Mouse (Mus musculus) megakaryocyte progenitor cell, adult 5-6 weeks (primary cell): ENCODE measurements at regions not wholly inside any gene's neighbourhood (a gene's known extent, or its start where the extent isn't known, plus 50 kb on each side); places are given as distances from the start of the nearest gene placed in this dataset.

Experiments used
- ATAC-seq: replicated peaks from 2 replicates; pipeline ENCODE4 v1.8.0; 2016; ENCODE audit warnings: mild to moderate bottlenecking, moderate TSS enrichment, inconsistent platforms; ENCODE audit not compliant: poor library complexity

DNA sequence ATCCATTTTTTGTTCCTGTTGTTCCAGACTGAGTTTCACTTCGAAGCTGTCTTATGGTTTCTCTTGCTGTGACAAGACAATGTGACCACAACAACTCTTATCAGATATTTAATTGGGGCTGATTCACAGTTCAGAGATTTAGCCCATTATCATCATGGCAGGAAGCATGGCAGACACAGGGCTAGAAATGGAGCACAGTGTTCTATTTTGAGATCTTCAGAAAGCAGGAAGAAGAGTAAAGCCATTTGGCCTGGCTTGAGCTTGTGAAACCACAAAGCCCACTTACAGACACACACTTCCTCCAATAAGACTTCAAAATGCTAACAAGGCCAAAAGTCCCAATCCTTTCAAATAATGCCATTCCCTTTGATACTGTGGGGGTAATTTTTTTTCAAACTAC lies 670.4 kb upstream of the Cdh12 start:
- ATAC-seq = peak; percentile 83

DNA sequence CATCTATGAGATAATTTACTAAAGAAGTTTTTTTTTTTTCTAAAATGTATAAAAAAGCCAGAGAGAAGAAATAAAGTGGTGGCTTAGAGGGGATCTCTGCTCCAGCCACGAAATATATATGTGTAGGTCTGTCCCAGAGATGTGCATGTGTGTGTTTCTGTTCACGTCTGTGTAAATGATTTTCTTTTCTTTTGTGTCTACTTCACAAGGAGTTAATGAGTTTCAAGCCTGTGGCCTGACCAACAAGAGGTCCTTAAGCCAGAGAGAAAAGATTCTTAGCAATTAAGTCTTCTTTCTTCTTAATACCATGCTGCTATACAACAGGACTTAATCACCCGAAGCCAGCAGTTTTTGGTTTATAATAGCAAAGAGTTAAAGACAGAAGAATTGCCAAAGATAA lies 665.2 kb upstream of the Cdh12 start:
- no peak for ATAC-seq

DNA sequence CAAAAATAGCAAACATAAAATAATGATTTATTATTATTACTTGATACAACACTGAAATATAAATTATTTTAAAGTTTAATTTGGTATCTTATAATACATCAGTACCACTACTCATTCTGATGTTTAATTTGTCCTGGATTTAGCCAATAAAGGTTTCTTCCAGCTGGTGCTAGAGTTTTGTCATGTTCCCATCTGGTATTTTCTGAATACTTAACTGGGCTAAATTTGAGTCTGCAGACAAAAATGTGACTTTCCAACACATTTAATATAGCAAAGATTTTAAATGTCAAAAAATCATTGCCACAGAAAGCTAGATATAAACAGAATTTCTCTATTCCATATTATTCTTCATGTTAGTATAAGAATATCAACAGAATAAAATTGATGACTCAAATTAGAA lies 642.1 kb upstream of the Cdh12 start:
- ATAC-seq = no peak

DNA sequence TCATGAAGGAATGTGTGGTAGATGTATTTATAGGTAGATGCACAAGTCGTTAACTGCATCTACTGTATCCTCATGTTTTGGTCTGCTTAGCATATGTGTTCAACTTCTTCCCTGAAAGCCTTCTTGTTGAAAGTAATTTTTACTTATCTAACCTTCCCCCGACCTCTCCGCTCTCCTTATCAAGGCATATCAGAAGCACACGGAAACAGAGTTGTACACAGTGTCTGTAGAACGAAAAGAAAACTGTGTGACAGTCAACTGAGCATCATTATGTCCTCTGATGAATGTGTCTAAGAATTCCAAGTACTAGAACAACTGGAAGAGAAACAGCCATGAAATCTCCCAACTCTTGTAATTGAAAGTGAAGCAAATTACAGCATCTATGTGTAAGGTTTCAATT lies 635.4 kb upstream of the Cdh12 start:
- no peak for ATAC-seq

DNA sequence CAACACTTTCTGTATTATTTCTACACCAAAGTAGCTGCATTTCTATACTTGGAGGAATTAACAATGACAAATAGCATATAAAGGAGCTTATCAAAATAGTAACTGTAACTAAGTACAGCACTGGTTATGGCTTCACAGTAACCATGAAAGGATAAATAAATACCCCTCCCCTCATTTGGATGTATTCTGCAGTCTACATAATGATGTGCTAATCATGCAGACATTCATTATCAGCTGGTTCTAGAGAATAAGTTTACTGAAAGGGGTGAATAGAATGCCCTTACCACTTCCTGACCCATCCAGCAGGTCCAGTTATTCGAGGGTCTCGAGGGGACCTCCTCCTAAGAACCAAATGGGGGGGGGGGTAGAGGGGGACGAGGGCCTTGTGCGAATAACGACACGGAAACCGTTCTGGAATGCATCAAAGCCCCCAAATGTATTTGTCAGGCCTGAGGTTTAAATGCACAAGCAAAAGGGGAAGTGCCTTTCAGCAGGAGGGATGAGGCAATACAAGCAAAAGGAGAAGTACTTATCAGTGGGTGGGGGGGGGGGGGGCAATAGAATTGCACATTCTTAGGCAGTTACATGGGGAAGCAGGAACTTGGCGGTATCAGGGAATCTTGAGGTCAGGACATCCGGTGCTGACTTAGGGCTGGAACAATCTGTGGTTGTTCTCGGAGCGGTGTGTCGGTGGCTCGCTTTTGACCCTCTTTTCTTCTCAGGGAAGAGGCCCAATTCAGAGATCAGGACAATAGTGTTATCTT lies 592.0 kb upstream of the Cdh12 start:
- peak; percentile 45; the same call in 1 of the 2 replicates for ATAC-seq

DNA sequence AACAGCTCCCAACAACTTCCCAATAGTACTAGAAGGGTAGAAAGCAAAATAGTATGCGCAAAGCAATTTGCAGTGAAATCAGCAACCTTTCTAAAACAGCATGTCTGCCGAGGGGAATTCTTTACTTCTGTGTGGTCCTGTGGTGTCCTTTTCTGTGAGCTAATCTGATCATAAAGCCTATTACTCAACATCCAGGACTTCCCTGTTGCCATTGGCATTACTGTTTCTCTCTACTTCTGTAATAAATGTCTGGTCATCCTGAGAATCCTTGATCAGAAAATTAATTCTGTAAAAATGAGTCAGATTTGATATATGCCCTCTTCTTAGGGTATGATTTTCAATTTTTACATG lies 591.4 kb upstream of the Cdh12 start:
- ATAC-seq = peak; percentile 99

DNA sequence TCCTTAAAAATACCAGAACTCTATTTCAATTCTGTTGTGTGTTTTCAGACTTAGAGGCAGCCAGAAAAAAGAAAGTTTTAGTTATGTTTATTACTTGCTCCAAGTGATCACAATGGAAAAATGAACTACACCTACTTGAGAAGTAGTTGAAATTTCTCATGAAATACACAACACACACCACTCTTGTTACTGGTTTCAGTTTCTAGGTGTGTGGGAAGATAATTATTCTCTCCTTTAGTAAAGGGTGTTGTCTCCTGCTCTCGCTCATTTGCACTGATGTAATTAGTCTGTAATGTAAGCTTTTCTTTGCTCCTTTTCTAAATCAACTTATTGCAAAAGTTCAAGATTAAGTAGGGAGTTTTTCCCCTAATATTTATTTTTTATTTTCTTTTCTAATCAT lies 590.4 kb upstream of the Cdh12 start:
- no peak for ATAC-seq

DNA sequence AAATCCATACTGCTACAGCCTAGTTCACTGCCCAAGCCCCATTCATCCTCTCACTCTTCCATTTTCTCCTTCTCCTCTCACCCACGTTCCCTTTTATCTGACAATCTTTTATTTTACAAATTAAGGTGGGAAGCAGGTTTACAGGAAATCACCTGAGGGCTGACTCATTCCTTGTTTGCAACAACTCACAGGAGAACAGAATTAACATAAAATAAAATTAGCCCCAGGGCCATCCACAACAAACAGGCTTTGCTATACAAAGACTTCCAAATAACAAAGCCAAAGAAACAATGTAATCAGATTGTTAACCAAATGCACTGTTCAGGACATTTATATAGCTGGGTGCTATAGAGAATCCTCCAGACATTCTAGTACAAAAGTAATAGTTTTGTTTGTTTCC lies 585.1 kb upstream of the Cdh12 start:
- ATAC-seq = no peak

DNA sequence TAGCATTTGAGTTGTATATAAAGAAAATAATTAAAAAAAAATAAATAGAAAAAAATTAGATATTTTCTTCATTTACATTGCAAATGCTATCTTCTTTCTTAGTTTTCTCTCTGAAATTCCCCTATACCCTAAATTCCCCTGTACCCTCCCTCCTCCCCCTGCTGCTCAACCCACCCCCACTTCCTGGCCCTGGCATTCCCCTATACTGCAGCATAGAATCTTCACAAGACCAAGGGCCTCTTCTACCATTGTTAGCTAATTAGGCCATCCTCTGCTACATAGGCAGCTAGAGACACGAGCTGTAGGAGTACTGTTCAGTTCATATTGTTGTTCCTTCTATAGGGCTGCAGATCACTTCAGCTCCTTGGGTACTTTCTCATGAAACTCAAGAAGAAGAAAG lies 582.5 kb upstream of the Cdh12 start:
- no peak for ATAC-seq

DNA sequence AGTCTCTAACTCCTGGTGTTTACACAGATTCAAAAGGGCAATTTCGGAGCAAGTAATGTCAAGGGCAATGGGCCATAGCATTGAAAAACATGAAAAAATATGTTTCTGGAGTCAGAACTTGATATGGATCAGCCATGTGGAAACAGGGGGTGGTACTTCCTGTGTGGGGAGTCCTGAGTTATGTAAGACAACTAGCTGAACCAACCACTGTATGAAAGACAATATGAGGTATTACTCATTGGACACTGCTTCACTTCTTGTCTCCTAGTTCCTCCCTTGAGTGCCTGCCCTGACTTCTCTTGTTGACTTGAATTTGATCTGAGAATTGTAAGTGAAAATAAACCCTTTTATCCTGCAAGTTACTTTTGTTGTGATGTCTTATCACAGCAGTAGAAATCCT lies 580.0 kb upstream of the Cdh12 start:
- peak; percentile 72 for ATAC-seq

DNA sequence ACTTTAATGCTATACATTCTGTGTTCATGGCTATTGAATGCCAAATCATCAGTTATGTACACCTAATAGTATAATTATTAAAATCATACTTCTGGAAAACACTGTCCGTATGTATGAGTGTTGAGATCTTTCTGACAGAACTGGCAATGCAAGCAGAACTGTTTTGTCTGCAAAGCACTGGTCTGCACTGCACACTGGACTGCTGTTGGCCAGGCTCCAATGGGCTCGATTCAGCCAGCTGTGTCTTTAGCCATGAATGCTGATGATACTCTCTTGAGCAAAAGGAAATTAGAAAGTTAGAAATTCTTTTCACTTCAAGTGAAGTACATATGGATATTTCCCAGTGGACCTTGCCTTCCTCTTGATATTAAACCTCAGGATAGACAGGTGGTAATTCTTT lies 576.5 kb upstream of the Cdh12 start:
- no peak for ATAC-seq
